Mouse (Mus musculus): ENCODE measurements at regions not wholly inside any gene's neighbourhood (a gene's known extent, or its start where the extent isn't known, plus 50 kb on each side); places are given as distances from the start of the nearest gene placed in this dataset.

GRCm38 (mm10) chr19:15791264-15791913, 155.7 kb downstream of the Psat1 start:
- Histone ChIP-seq H3K79me2 (ENCODE audit: control insufficient read depth, insufficient read depth) (no peaks in the 10 kb centered on the region), H3K4me3 (no peak overlapping the region), H3K4me2 (ENCODE audit: low read depth) (no peak overlapping the region), H3K36me3 (ENCODE audit: control insufficient read depth, insufficient read depth) (no peaks in the 10 kb centered on the region), H3K27me3 (ENCODE audit: control insufficient read depth, insufficient read depth, insufficient read length) (peaks cover 4% of the 10 kb centered on the region), H3ac (ENCODE audit: control insufficient read depth, insufficient read length) (no peak overlapping the region)
- TF ChIP-seq MYOD1 (IDR thresholded peaks at IDR 0.05; ENCODE audit: control insufficient read depth in 1 of 3, insufficient read length in 2 of 3, low read depth in 2 of 3) (no peak), POLR2A (IDR thresholded peaks at IDR 0.05; ENCODE audit: insufficient read length, low read depth) (no peak), TCF12 (IDR thresholded peaks at IDR 0.05; ENCODE audit: insufficient read depth, poor library complexity, severe bottlenecking) (no peak), MYOG (IDR thresholded peaks at IDR 0.05; ENCODE audit: control insufficient read depth in 1 of 3, insufficient read depth in 1 of 3, insufficient read length in 2 of 3, low read depth in 2 of 3) (no peak), E2F4 (IDR thresholded peaks at IDR 0.05; ENCODE audit: insufficient read depth) (no peak), TCF3 (IDR thresholded peaks at IDR 0.05; ENCODE audit: insufficient read length, low read depth) (no peak), MAX (IDR thresholded peaks at IDR 0.05; ENCODE audit: low read depth) (no peak), CEBPB (IDR thresholded peaks at IDR 0.05; ENCODE audit: insufficient read depth, poor library complexity, severe bottlenecking) (no peak), SRF (IDR thresholded peaks at IDR 0.05; ENCODE audit: control insufficient read depth, insufficient read length, low read depth) (no peak), USF1 (IDR thresholded peaks at IDR 0.05; ENCODE audit: low read depth) (no peak), POLR2AphosphoS2 (IDR thresholded peaks at IDR 0.05; ENCODE audit: insufficient read length, low read depth) (no peak)

GRCm38 (mm10) chr19:15790620-15791263, 156.4 kb downstream of the Psat1 start:
- no peak overlapping the region for H3ac ChIP-seq (ENCODE audit: control insufficient read depth, insufficient read length)
- H3K4me2 ChIP-seq (ENCODE audit: low read depth) = no peak overlapping the region
- H3K79me2 ChIP-seq (ENCODE audit: control insufficient read depth, insufficient read depth) = no peaks in the 10 kb centered on the region
- no peaks in the 10 kb centered on the region for H3K36me3 ChIP-seq (ENCODE audit: control insufficient read depth, insufficient read depth)
- no peak overlapping the region for H3K4me3 ChIP-seq
- peaks cover 4% of the 10 kb centered on the region for H3K27me3 ChIP-seq (ENCODE audit: control insufficient read depth, insufficient read depth, insufficient read length)
- no peak for TF ChIP-seq POLR2A (IDR thresholded peaks at IDR 0.05; ENCODE audit: insufficient read length, low read depth)
- TF ChIP-seq E2F4 (IDR thresholded peaks at IDR 0.05; ENCODE audit: insufficient read depth) = no peak
- no peak for TF ChIP-seq MYOD1 (IDR thresholded peaks at IDR 0.05; ENCODE audit: control insufficient read depth in 1 of 3, insufficient read length in 2 of 3, low read depth in 2 of 3)
- no peak for TF ChIP-seq CEBPB (IDR thresholded peaks at IDR 0.05; ENCODE audit: insufficient read depth, poor library complexity, severe bottlenecking)
- no peak for TF ChIP-seq USF1 (IDR thresholded peaks at IDR 0.05; ENCODE audit: low read depth)
- TF ChIP-seq SRF (IDR thresholded peaks at IDR 0.05; ENCODE audit: control insufficient read depth, insufficient read length, low read depth) = no peak
- TF ChIP-seq TCF3 (IDR thresholded peaks at IDR 0.05; ENCODE audit: insufficient read length, low read depth) = no peak
- no peak for TF ChIP-seq MYOG (IDR thresholded peaks at IDR 0.05; ENCODE audit: control insufficient read depth in 1 of 3, insufficient read depth in 1 of 3, insufficient read length in 2 of 3, low read depth in 2 of 3)
- TF ChIP-seq MAX (IDR thresholded peaks at IDR 0.05; ENCODE audit: low read depth) = no peak
- no peak for TF ChIP-seq TCF12 (IDR thresholded peaks at IDR 0.05; ENCODE audit: insufficient read depth, poor library complexity, severe bottlenecking)
- no peak for TF ChIP-seq POLR2AphosphoS2 (IDR thresholded peaks at IDR 0.05; ENCODE audit: insufficient read length, low read depth)
- TF ChIP-seq REST (IDR thresholded peaks at IDR 0.05; ENCODE audit: insufficient read depth, insufficient read length) = no peak

DNA sequence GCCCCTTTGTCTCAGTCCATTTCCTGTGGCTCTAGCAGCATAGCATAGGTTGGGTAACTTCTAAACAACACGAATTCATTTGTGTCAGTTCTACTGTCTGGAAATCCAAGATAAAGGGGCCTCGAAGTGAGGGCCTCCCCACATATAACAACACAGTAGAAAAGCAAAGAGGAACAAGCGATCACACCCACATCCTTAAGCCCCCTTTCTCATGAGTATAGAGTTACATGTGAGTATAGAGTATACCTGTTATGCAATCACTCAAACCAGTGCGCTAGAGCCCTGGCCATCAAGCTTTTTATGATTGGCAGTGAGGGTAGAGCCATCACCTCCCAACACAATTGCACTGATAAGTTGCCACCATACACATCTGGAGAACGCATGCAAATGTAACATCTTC, 157.4 kb downstream of the Psat1 start:
- Histone ChIP-seq H3K27me3 (ENCODE audit: control insufficient read depth, insufficient read depth, insufficient read length) (peaks cover 4% of the 10 kb centered on the region), H3K4me2 (ENCODE audit: low read depth) (no peak overlapping the region), H3K4me3 (no peak overlapping the region), H3K79me2 (ENCODE audit: control insufficient read depth, insufficient read depth) (no peaks in the 10 kb centered on the region), H3ac (ENCODE audit: control insufficient read depth, insufficient read length) (no peak overlapping the region), H3K36me3 (ENCODE audit: control insufficient read depth, insufficient read depth) (no peaks in the 10 kb centered on the region)
- TF ChIP-seq MAX (IDR thresholded peaks at IDR 0.05; ENCODE audit: low read depth) (no peak), REST (IDR thresholded peaks at IDR 0.05; ENCODE audit: insufficient read depth, insufficient read length) (no peak), SRF (IDR thresholded peaks at IDR 0.05; ENCODE audit: control insufficient read depth, insufficient read length, low read depth) (no peak), CEBPB (IDR thresholded peaks at IDR 0.05; ENCODE audit: insufficient read depth, poor library complexity, severe bottlenecking) (no peak), MYOD1 (IDR thresholded peaks at IDR 0.05; ENCODE audit: control insufficient read depth in 1 of 3, insufficient read length in 2 of 3, low read depth in 2 of 3) (no peak), MYOG (IDR thresholded peaks at IDR 0.05; ENCODE audit: control insufficient read depth in 1 of 3, insufficient read depth in 1 of 3, insufficient read length in 2 of 3, low read depth in 2 of 3) (no peak), TCF3 (IDR thresholded peaks at IDR 0.05; ENCODE audit: insufficient read length, low read depth) (no peak), POLR2AphosphoS2 (IDR thresholded peaks at IDR 0.05; ENCODE audit: insufficient read length, low read depth) (no peak), USF1 (IDR thresholded peaks at IDR 0.05; ENCODE audit: low read depth) (no peak), E2F4 (IDR thresholded peaks at IDR 0.05; ENCODE audit: insufficient read depth) (no peak), TCF12 (IDR thresholded peaks at IDR 0.05; ENCODE audit: insufficient read depth, poor library complexity, severe bottlenecking) (no peak), POLR2A (IDR thresholded peaks at IDR 0.05; ENCODE audit: insufficient read length, low read depth) (no peak)

DNA sequence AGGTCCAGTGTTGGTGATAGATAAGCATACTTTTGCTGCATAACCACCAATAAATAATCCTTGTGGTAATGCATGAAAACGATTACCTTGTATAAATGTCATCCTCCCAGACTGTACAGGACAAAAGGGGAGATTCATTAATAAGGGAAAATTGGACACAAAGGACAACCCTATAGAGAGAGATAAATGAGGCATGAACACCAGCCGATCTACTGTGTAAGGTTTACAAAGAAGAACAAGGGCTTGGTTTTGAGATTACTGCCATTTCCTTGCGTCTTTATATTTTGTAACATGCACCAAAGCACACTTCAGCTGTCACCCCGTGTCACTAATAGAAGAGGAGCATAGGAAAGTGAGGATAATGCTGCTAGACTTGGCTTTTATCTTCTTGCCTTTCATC, 162.5 kb downstream of the Psat1 start:
- no peak overlapping the region for H3K4me2 ChIP-seq (ENCODE audit: low read depth)
- no peak overlapping the region for H3ac ChIP-seq (ENCODE audit: control insufficient read depth, insufficient read length)
- no peak overlapping the region for H3K4me3 ChIP-seq
- H3K36me3 ChIP-seq (ENCODE audit: control insufficient read depth, insufficient read depth) = no peaks in the 10 kb centered on the region
- no peaks in the 10 kb centered on the region for H3K79me2 ChIP-seq (ENCODE audit: control insufficient read depth, insufficient read depth)
- no peaks in the 10 kb centered on the region for H3K27me3 ChIP-seq (ENCODE audit: control insufficient read depth, insufficient read depth, insufficient read length)
- TF ChIP-seq SRF (IDR thresholded peaks at IDR 0.05; ENCODE audit: control insufficient read depth, insufficient read length, low read depth) = no peak
- TF ChIP-seq TCF3 (IDR thresholded peaks at IDR 0.05; ENCODE audit: insufficient read length, low read depth) = no peak
- TF ChIP-seq MYOD1 (IDR thresholded peaks at IDR 0.05; ENCODE audit: control insufficient read depth in 1 of 3, insufficient read length in 2 of 3, low read depth in 2 of 3) = no peak
- TF ChIP-seq USF1 (IDR thresholded peaks at IDR 0.05; ENCODE audit: low read depth) = no peak
